Mouse (Mus musculus) brain, embryonic 14.5 days (tissue): ENCODE measurements around the gene Zfp280c.

Experiments
- CTCF ChIP-seq: fragments of 200-500 bp; IDR thresholded peaks from 2 replicates; pipeline ENCODE4 v1.5.1; 2012; ENCODE audit warnings: inconsistent platforms, mild to moderate bottlenecking, moderate library complexity, borderline replicate concordance; ENCODE audit not compliant: insufficient read depth, insufficient read length; ENCODE audit errors: extremely low read depth
- POLR2A ChIP-seq: fragments of 200-500 bp; IDR thresholded peaks from 2 replicates; pipeline ENCODE4 v1.6.1; 2012; ENCODE audit warnings: mild to moderate bottlenecking, inconsistent platforms, borderline replicate concordance; ENCODE audit not compliant: poor library complexity, insufficient read depth, insufficient read length, severe bottlenecking; ENCODE audit errors: extremely low read depth

GRCm38 (mm10) chrX:48623049-48623378 is 28.7 kb upstream of the Zfp280c start:
- TF ChIP-seq POLR2A (no peak), CTCF (no peak)
